Mouse (Mus musculus) midbrain, embryonic 14.5 days (tissue): ENCODE data around the gene Dio1. TPM values are rescaled to one million over a fixed set of nuclear protein-coding genes. Genes with fewer than 3 reads are reported as not detected.

Experiments
- ATAC-seq: fragments of 200-750 bp; cut with Nextera tagmentation; 2 replicates; pipeline ENCODE4 v1.8.0; 2017; ENCODE audit warnings: moderate number of reproducible peaks, moderate library complexity; ENCODE audit not compliant: low FRiP score, low TSS enrichment
- DNase-seq: peaks from one replicate; pipeline ENCODE4 v3.0.0-alpha.2; 2015
- H3K27ac ChIP-seq: fragments of 300-500 bp; sonication (generic); replicated peaks from 2 replicates; pipeline ENCODE4 v1.5.1; 2014; ENCODE audit warnings: mild to moderate bottlenecking, low read depth, low read length, moderate library complexity
- H3K27me3 ChIP-seq: fragments of 300-500 bp; sonication (generic); 2 replicates; pipeline ENCODE4 v1.6.1; 2014; ENCODE audit warnings: low read length, control low read depth, mixed read lengths; ENCODE audit not compliant: control insufficient read depth, insufficient read depth
- H3K36me3 ChIP-seq: fragments of 300-500 bp; sonication (generic); 2 replicates; pipeline ENCODE4 v1.6.1; 2014; ENCODE audit warnings: low read length, control low read depth; ENCODE audit not compliant: control insufficient read depth, insufficient read depth
- H3K4me1 ChIP-seq: fragments of 300-500 bp; sonication (generic); 2 replicates; pipeline ENCODE4 v1.6.1; 2014; ENCODE audit warnings: mild to moderate bottlenecking, antibody characterized with exemption, low read length, control low read depth; ENCODE audit not compliant: control insufficient read depth, insufficient read depth
- H3K4me2 ChIP-seq: fragments of 300-500 bp; sonication (generic); 2 replicates; pipeline ENCODE4 v1.6.1; 2014; ENCODE audit warnings: mild to moderate bottlenecking, low read length, moderate library complexity
- H3K4me3 ChIP-seq: fragments of 300-500 bp; sonication (generic); replicated peaks from 2 replicates; pipeline ENCODE4 v1.5.1; 2014; ENCODE audit warnings: low read depth, low read length
- H3K9ac ChIP-seq: fragments of 300-500 bp; sonication (generic); replicated peaks from 2 replicates; pipeline ENCODE4 v1.6.1; 2014; ENCODE audit warnings: mild to moderate bottlenecking, low read length, moderate library complexity
- H3K9me3 ChIP-seq: fragments of 300-500 bp; sonication (generic); 2 replicates; pipeline ENCODE4 v1.6.1; 2016; ENCODE audit warnings: low read length, control low read depth, mixed read lengths; ENCODE audit not compliant: control insufficient read depth
- WGBS: fragments of 180-500 bp; shearing (Covaris S2); extraction: QIAGEN DNeasy Blood & Tissue Kit; methylation state at CpG from one replicate; pipeline ENCODE4 v1.1.7; 2014; 5-methylcytosine and 5-hydroxymethylcytosine counted together
- polyA plus RNA-seq: library from polyadenylated mRNA; unstranded; fragments of >200 nt; fragmentation: Nextera tagmentation; extraction: Ambion mirVana; gene quantifications from 2 replicates; pipeline ENCODE4 v1.2.1, GENCODE M21; 2014

Gene Dio1
- polyA plus RNA-seq, 1 experiment from 2014 or later, result not detected

DNA sequence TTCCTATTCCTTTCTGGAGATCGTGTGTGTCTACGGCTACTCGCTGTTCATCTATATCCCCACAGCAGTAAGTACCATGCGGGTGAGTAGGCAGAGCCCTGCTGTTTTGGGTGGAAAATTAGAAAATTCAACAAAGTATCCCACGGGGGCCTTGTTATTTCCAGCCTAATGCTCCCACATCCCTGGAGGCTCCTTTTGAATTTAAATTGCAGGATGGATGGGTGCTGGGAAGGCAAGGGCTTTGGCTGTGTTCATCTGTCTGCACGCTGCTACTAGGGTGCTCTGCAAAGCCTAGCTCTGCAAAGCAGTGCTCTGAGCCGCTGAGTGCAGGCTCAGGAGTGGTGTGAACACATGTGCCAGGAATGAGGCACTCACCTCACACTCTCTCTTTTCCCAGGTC lies 37.6 kb upstream of the Dio1 start:
- 79% methylated on average over 7 of the region's 7 CpGs for WGBS
- no peak overlapping the region for H3K27ac ChIP-seq
- DNase-seq (no peak), ATAC-seq (no peak)
- no peak overlapping the region for H3K4me3 ChIP-seq
- no peaks in the 10 kb centered on the region for H3K4me1 ChIP-seq
- no peak overlapping the region for H3K9ac ChIP-seq
- H3K9me3 ChIP-seq, result no peaks in the 10 kb centered on the region
- H3K27me3 ChIP-seq, result no peaks in the 10 kb centered on the region
- peaks cover 10% of the 10 kb centered on the region for H3K36me3 ChIP-seq
- no peak overlapping the region for H3K4me2 ChIP-seq

DNA sequence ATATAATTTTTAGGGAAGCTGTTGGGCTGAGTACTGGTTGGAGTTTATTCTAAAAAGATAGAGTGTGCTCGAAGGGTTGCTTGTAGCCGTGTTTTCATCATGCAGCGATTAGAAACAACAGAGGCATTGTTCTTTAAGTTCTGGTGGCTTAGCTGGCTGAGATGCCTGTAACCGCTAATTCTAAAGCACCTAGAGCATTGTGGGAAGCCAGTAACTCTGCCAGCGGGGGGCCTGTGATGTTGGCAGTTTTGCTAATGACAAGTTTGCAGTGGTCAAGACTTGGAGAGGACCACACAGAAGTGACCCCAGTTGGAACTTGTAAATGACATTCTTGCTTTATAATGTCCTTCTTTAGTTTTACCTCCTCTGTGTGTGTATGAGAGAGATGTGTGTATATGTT lies 34.4 kb upstream of the Dio1 start:
- ATAC-seq, result no peak
- no peak overlapping the region for H3K9ac ChIP-seq
- DNase-seq, result peak; percentile 44
- no peaks in the 10 kb centered on the region for H3K4me1 ChIP-seq
- no peaks in the 10 kb centered on the region for H3K27me3 ChIP-seq
- no peaks in the 10 kb centered on the region for H3K9me3 ChIP-seq
- H3K4me2 ChIP-seq, result no peak overlapping the region
- no peak overlapping the region for H3K4me3 ChIP-seq
- WGBS, result 40% methylated on average over 5 of the region's 5 CpGs
- H3K36me3 ChIP-seq, result peaks cover 10% of the 10 kb centered on the region
- H3K27ac ChIP-seq, result no peak overlapping the region; the same call in 1 of the 2 replicates

DNA sequence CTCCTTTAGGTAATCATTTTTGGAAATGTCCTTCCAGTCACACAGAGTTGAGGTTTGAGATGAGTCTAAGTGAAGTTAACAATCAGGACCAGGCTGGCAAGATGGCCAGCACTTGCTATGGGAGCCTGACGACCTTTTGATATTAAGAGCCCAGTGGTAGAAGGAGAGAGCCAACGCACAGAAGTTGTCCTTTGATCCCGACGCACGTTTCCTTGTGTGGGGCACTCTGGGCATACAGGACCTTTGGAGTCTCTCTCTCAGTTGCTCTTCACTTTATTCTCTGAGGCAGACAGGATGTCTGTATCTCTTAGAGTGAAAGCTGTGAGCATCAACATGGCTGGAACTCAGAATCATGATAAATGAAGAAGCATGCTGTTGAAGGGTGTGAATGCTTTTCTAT lies 30.5 kb upstream of the Dio1 start:
- Histone ChIP-seq H3K4me1 (no peaks in the 10 kb centered on the region), H3K4me3 (no peak overlapping the region), H3K9ac (no peak overlapping the region), H3K4me2 (no peak overlapping the region), H3K27ac (no peak overlapping the region), H3K27me3 (no peaks in the 10 kb centered on the region), H3K9me3 (no peaks in the 10 kb centered on the region), H3K36me3 (no peaks in the 10 kb centered on the region)
- DNase-seq, result no peak
- no peak for ATAC-seq
- WGBS, result 88% methylated on average over 5 of the region's 5 CpGs

DNA sequence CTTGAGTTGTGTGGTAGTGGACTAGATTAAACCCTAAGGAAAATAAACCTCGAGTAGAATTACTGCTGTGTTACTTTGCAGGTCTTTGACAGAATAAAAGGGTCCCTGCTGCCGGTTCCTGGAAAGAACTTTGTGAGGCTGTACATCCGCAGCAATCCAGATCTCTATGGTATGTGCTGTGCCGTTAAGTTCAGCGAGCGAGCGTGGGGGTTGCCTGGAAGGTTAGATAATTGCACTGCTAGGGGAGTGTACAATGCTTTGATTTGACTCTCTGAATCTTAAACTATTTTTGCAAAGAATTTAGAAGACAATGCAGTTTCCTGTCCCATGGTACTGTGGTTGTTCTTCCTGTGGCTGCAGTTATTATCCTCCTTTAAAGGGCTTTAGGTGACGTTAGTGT lies 29.4 kb upstream of the Dio1 start:
- Histone ChIP-seq H3K9ac (no peak overlapping the region), H3K27ac (no peak overlapping the region), H3K9me3 (no peaks in the 10 kb centered on the region), H3K4me2 (no peak overlapping the region), H3K27me3 (no peaks in the 10 kb centered on the region), H3K36me3 (no peaks in the 10 kb centered on the region), H3K4me3 (no peak overlapping the region), H3K4me1 (no peaks in the 10 kb centered on the region)
- 91% methylated on average over 8 of the region's 8 CpGs for WGBS
- DNase-seq (no peak), ATAC-seq (no peak)

DNA sequence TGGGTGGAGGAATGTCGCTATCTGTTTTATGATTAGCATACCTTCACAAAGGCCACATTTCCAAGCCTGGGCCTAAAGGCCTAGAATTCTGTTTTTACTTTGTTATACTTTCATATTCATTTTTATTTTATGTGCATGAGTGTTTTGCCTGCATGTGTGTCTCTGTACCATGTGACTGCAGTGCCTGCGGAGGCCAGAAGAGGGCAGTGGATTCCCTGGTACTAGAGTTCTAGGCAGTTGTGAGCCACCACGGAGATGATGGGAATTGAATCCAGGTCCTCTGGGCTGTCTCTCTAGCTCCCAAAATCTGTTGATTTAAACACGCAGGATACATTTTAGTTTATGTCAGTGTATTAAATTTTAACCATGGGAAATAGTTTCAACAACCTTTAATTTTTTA lies 26.5 kb upstream of the Dio1 start:
- Histone ChIP-seq H3K27ac (no peak overlapping the region), H3K9ac (no peak overlapping the region), H3K4me1 (no peaks in the 10 kb centered on the region), H3K9me3 (no peaks in the 10 kb centered on the region), H3K4me3 (no peak overlapping the region), H3K4me2 (no peak overlapping the region), H3K36me3 (0 out of 2 replicates have a peak, but pooled peaks cover 3% of the 10 kb centered on the region), H3K27me3 (no peaks in the 10 kb centered on the region)
- DNase-seq (no peak), ATAC-seq (no peak)
- WGBS, result 93% methylated on average over 4 of the region's 4 CpGs

DNA sequence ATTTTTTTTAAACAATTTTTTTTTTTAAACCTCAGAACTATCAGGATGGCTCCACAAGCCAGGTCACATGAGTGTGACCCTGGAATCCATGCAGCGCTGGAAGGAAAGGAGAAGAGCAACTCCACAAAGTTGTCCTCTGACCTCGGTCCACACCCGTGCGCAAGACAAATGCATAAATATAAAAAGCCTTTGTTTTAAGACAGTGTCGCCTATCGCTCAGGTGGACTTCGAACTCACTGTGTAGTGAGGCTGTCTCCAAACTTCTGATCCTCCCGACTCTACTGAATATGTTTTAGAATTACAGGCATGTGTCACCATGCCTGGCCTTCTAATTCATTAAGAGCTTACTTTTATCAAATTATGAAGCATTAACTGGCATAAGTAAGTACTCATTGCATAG lies 21.6 kb upstream of the Dio1 start:
- H3K27me3 ChIP-seq, result no peaks in the 10 kb centered on the region
- H3K9me3 ChIP-seq, result no peaks in the 10 kb centered on the region
- H3K4me1 ChIP-seq, result no peaks in the 10 kb centered on the region
- H3K9ac ChIP-seq, result no peak overlapping the region
- 96% methylated on average over 8 of the region's 8 CpGs for WGBS
- DNase-seq (no peak), ATAC-seq (no peak)
- H3K36me3 ChIP-seq, result peaks cover 24% of the 10 kb centered on the region
- no peak overlapping the region for H3K4me2 ChIP-seq
- no peak overlapping the region for H3K27ac ChIP-seq
- no peak overlapping the region for H3K4me3 ChIP-seq

DNA sequence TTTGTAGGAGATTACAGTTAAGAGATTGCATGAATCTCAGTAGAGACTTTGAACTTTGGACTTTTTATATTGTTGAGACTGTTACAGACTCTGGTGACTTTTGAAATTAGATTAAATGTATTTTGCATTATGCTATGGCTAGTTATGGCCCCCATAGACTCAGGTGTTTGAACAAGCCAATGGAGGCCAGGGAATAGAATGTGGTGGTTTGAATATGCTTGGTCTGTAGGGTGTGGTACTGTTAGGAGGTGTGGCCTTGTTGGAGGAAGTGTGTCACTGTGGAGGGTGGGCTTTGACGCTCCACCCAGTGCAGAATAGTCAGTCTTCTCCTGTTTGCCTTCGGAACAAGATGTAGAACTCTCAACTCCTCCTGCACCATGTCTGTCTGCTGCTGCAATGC lies 16.1 kb upstream of the Dio1 start:
- H3K4me1 ChIP-seq, result no peaks in the 10 kb centered on the region
- DNase-seq (no peak), ATAC-seq (no peak)
- no peak overlapping the region for H3K27ac ChIP-seq
- WGBS, result 96% methylated on average over 2 of the region's 2 CpGs
- peaks cover 61% of the 10 kb centered on the region for H3K36me3 ChIP-seq
- H3K4me3 ChIP-seq, result no peak overlapping the region
- no peaks in the 10 kb centered on the region for H3K27me3 ChIP-seq
- H3K9me3 ChIP-seq, result no peaks in the 10 kb centered on the region
- H3K4me2 ChIP-seq, result no peak overlapping the region
- no peak overlapping the region for H3K9ac ChIP-seq

DNA sequence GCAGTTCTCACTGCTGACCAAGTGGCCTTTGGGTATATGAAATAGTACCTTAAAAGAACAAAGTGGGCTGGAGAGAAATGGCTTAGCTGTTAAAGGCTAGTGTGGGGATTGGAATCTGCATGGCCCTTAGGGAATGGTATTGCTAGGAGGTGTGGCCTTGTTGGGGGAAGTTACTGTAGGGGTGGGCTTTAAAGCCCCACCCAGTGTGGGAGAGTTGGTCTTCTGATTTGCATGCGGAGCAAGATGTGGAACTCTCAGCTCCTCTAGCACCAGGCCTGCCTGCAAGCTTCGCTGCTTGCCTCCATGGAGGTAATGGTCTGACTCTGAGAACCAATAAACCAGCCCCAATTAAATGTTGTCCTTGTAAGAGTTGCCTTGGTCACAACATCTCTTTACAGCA lies 14.1 kb upstream of the Dio1 start:
- 84% methylated on average over 2 of the region's 2 CpGs for WGBS
- DNase-seq (no peak), ATAC-seq (no peak)
- peaks cover 56% of the 10 kb centered on the region for H3K36me3 ChIP-seq
- H3K4me1 ChIP-seq, result no peaks in the 10 kb centered on the region
- no peaks in the 10 kb centered on the region for H3K27me3 ChIP-seq
- H3K9me3 ChIP-seq, result no peaks in the 10 kb centered on the region
- no peak overlapping the region for H3K27ac ChIP-seq
- H3K9ac ChIP-seq, result no peak overlapping the region
- no peak overlapping the region for H3K4me3 ChIP-seq
- H3K4me2 ChIP-seq, result no peak overlapping the region

DNA sequence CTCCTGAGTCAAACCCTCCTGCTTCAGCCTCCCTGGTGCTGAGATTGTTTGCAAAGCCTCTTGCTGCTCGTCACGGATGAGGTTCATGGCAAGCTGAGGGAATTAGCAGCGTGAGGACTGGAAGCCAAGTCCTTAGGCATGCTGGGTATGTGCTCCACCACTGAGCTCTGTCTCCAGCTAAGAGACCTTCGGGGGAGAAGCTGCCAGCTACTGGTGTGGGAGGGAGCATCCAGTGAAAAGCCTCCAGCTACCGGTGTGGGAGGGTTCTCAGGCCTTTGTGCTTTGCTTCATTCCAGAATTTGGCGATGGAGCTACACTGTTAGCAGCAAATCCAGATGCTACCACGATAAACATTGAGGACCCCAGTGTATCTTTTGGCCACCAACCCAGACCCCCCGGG lies 11.7 kb upstream of the Dio1 start:
- 79% methylated on average over 8 of the region's 8 CpGs for WGBS
- Histone ChIP-seq H3K4me2 (no peak overlapping the region), H3K9ac (no peak overlapping the region), H3K36me3 (peaks cover 43% of the 10 kb centered on the region), H3K9me3 (no peaks in the 10 kb centered on the region), H3K4me1 (peaks cover 9% of the 10 kb centered on the region; the same call in 1 of the 2 replicates), H3K27ac (no peak overlapping the region), H3K4me3 (no peak overlapping the region), H3K27me3 (no peaks in the 10 kb centered on the region)
- ATAC-seq (no peak), DNase-seq (no peak)
